ENCODE assay signal across 30 mouse cellular contexts in genomic region chr15:12623521-12623920, GRCm38 (mm10).
DNase-seq lines count a peak whose midpoint lies in the region; ATAC-seq and TF ChIP-seq lines count a peak whose summit lies in the region.
"Had no signal": no experiment of that assay in that cellular context is flagged by ENCODE, and none has a peak within 500 bp of the region (broad histone marks: within the 10 kb centered on the region; RNA-seq: fewer than 3 reads in every experiment).

No protein-coding gene starts in this region.

- WGBS in hindbrain, postnatal 0 days = 91% methylated on average over 4 of the region's 4 CpGs
- 92% methylated on average over 4 of the region's 4 CpGs for WGBS in hindbrain, embryonic 12.5 days
- WGBS in liver, postnatal 0 days (ENCODE audit: insufficient replicate concordance) = 81% methylated on average over 4 of the region's 4 CpGs
- 90% methylated on average over 4 of the region's 4 CpGs for WGBS in liver, embryonic 11.5 days

- no peak for ATAC-seq in hindbrain, postnatal 0 days
- ATAC-seq in hindbrain, embryonic 12.5 days (ENCODE audit: low FRiP score) = no peak
- ATAC-seq in liver, postnatal 0 days = no peak
- no peak for ATAC-seq in liver, embryonic 11.5 days (replicated peaks; ENCODE audit: low FRiP score)
- ATAC-seq: activated CD4-positive, CD25-positive, alpha-beta regulatory T cell, adult 4 months; forebrain, embryonic 13.5 days; inflammation-experienced regulatory T-cells, adult 6 months had no signal

- H3K27me3 ChIP-seq in hindbrain, postnatal 0 days (ENCODE audit: insufficient read depth, low read length) = no peaks in the 10 kb centered on the region
- H3K27me3 ChIP-seq in hindbrain, embryonic 12.5 days = no peaks in the 10 kb centered on the region
- no peaks in the 10 kb centered on the region for H3K27me3 ChIP-seq in liver, postnatal 0 days (ENCODE audit: insufficient read depth, low read length)
- no peaks in the 10 kb centered on the region for H3K27me3 ChIP-seq in liver, embryonic 11.5 days (replicated peaks; ENCODE audit: control insufficient read depth, insufficient read depth, low read length)
- H3K27me3 ChIP-seq: CH12.LX; embryonic facial prominence, embryonic 15.5 days; forebrain, embryonic 13.5 days; heart, embryonic 15.5 days; hindbrain, embryonic 13.5 days; limb, embryonic 15.5 days; lung, embryonic 15.5 days; neural tube, embryonic 13.5 days had no signal

- H3K4me3 ChIP-seq in hindbrain, postnatal 0 days (ENCODE audit: low read length) = no peak overlapping the region
- H3K4me3 ChIP-seq in hindbrain, embryonic 12.5 days = no peak overlapping the region
- no peak overlapping the region for H3K4me3 ChIP-seq in liver, postnatal 0 days (ENCODE audit: low read depth, low read length)
- no peak overlapping the region for H3K4me3 ChIP-seq in liver, embryonic 11.5 days (ENCODE audit: low read depth, low read length)
- H3K4me3 ChIP-seq: embryonic facial prominence, embryonic 10.5 days; embryonic facial prominence, embryonic 15.5 days; forebrain, embryonic 13.5 days; heart, embryonic 15.5 days; hindbrain, embryonic 13.5 days; limb, embryonic 10.5 days; limb, embryonic 15.5 days; lung, embryonic 15.5 days; neural tube, embryonic 13.5 days had no signal

- H3K36me3 ChIP-seq in hindbrain, postnatal 0 days (ENCODE audit: insufficient read depth, low read length) = no peaks in the 10 kb centered on the region
- H3K36me3 ChIP-seq in hindbrain, embryonic 12.5 days = no peaks in the 10 kb centered on the region
- no peaks in the 10 kb centered on the region for H3K36me3 ChIP-seq in liver, postnatal 0 days (replicated peaks; ENCODE audit: insufficient read depth, low read length)
- H3K36me3 ChIP-seq in liver, embryonic 11.5 days (ENCODE audit: control insufficient read depth, insufficient read depth, low read length) = no peaks in the 10 kb centered on the region
- H3K36me3 ChIP-seq: embryonic facial prominence, embryonic 10.5 days; embryonic facial prominence, embryonic 15.5 days; heart, embryonic 15.5 days; hindbrain, embryonic 13.5 days; limb, embryonic 10.5 days; limb, embryonic 15.5 days; lung, embryonic 15.5 days; neural tube, embryonic 13.5 days had no signal

- H3K27ac ChIP-seq in hindbrain, postnatal 0 days = no peak overlapping the region
- H3K27ac ChIP-seq in hindbrain, embryonic 12.5 days = no peak overlapping the region
- no peak overlapping the region for H3K27ac ChIP-seq in liver, postnatal 0 days (ENCODE audit: low read depth)
- H3K27ac ChIP-seq in liver, embryonic 11.5 days (ENCODE audit: low read depth, low read length) = no peak overlapping the region
- H3K27ac ChIP-seq: embryonic facial prominence, embryonic 10.5 days; embryonic facial prominence, embryonic 15.5 days; forebrain, embryonic 13.5 days; heart, embryonic 15.5 days; limb, embryonic 10.5 days; limb, embryonic 15.5 days; liver, embryonic 14.5 days; lung, embryonic 15.5 days; neural tube, embryonic 13.5 days had no signal

- H3K4me1 ChIP-seq in hindbrain, postnatal 0 days (ENCODE audit: insufficient read depth, low read length) = no peaks in the 10 kb centered on the region
- H3K4me1 ChIP-seq in hindbrain, embryonic 12.5 days = peaks cover 16% of the 10 kb centered on the region
- no peaks in the 10 kb centered on the region for H3K4me1 ChIP-seq in liver, postnatal 0 days (ENCODE audit: insufficient read depth)
- H3K4me1 ChIP-seq in liver, embryonic 11.5 days (replicated peaks; ENCODE audit: control insufficient read depth, insufficient read depth, low read length) = 0 out of 2 replicates have a peak, but pooled peaks cover 4% of the 10 kb centered on the region
- H3K4me1 ChIP-seq: forebrain, embryonic 13.5 days; heart, embryonic 15.5 days had no signal

- TF ChIP-seq EP300 in liver, postnatal 0 days (IDR thresholded peaks at IDR 0.05; ENCODE audit: low read depth) = no peak

- DNase-seq in hindbrain, postnatal 0 days (ENCODE audit: low spot score) = no peak
- no peak for DNase-seq in liver, postnatal 0 days
- no peak for DNase-seq in liver, embryonic 11.5 days (ENCODE audit: low spot score)
- DNase-seq in ES-CJ7 (ENCODE audit: low read depth, low spot score) = peak; percentile 51
- peak; percentile 45 for DNase-seq in ZHBTc4 (ENCODE audit: low read depth, low spot score)
- DNase-seq in kidney, postnatal 4 days = no peak
- DNase-seq: adrenal gland, adult 8-10 months; cerebellum, adult 2 months; cerebellum, postnatal 14 days; gastrocnemius, postnatal 14 days; kidney, postnatal 36 days; lung, postnatal 36 days; right cerebral cortex, postnatal 4 days; thymus, adult 2 months; thymus, postnatal 36 days had no signal

- peak; percentile 21; the same call in 1 of the 2 replicates for TF ChIP-seq CTCF in hindbrain, postnatal 0 days (IDR thresholded peaks at IDR 0.05; ENCODE audit: low read depth)
- peak; percentile 19; the same call in 1 of the 2 replicates for TF ChIP-seq CTCF in liver, postnatal 0 days (IDR thresholded peaks at IDR 0.05; ENCODE audit: low read depth)

- H3K9me3 ChIP-seq in hindbrain, postnatal 0 days (ENCODE audit: low read length) = no peaks in the 10 kb centered on the region
- H3K9me3 ChIP-seq in hindbrain, embryonic 12.5 days (replicated peaks) = no peaks in the 10 kb centered on the region
- no peaks in the 10 kb centered on the region for H3K9me3 ChIP-seq in liver, postnatal 0 days (ENCODE audit: low read length)
- H3K9me3 ChIP-seq in liver, embryonic 11.5 days (ENCODE audit: control insufficient read depth, low read length) = no peaks in the 10 kb centered on the region
- H3K9me3 ChIP-seq: embryonic facial prominence, embryonic 15.5 days; forebrain, embryonic 13.5 days; heart, embryonic 15.5 days; hindbrain, embryonic 13.5 days; limb, embryonic 10.5 days; limb, embryonic 15.5 days; lung, embryonic 15.5 days; neural tube, embryonic 13.5 days had no signal

- no peak overlapping the region for H3K4me2 ChIP-seq in hindbrain, postnatal 0 days (ENCODE audit: low read depth, low read length)
- no peak overlapping the region for H3K4me2 ChIP-seq in hindbrain, embryonic 12.5 days (replicated peaks)
- H3K4me2 ChIP-seq in liver, postnatal 0 days (ENCODE audit: low read depth, low read length) = no peak overlapping the region
- no peak overlapping the region for H3K4me2 ChIP-seq in liver, embryonic 11.5 days
- H3K4me2 ChIP-seq: embryonic facial prominence, embryonic 15.5 days; forebrain, embryonic 13.5 days; heart, embryonic 15.5 days; hindbrain, embryonic 13.5 days; limb, embryonic 15.5 days; lung, embryonic 15.5 days; midbrain, embryonic 11.5 days; neural tube, embryonic 13.5 days had no signal

- no peak overlapping the region for H3K9ac ChIP-seq in hindbrain, postnatal 0 days (replicated peaks; ENCODE audit: low read length)
- H3K9ac ChIP-seq in hindbrain, embryonic 12.5 days = no peak overlapping the region
- H3K9ac ChIP-seq in liver, postnatal 0 days (replicated peaks) = no peak overlapping the region
- H3K9ac ChIP-seq in liver, embryonic 11.5 days (ENCODE audit: low read depth, low read length) = no peak overlapping the region
- H3K9ac ChIP-seq: embryonic facial prominence, embryonic 15.5 days; forebrain, embryonic 13.5 days; heart, embryonic 15.5 days; hindbrain, embryonic 13.5 days; limb, embryonic 15.5 days; liver, embryonic 14.5 days; lung, embryonic 15.5 days; neural tube, embryonic 13.5 days had no signal

Comparison
In these comparisons a context has a peak if more than half of its experiments do, and no peak if none do; other contexts are left out.
1. DNase-seq: peak in ES-CJ7 (single experiment) and ZHBTc4 (single experiment); none in hindbrain, postnatal 0 days (single experiment), liver, postnatal 0 days (single experiment), liver, embryonic 11.5 days (single experiment) and kidney, postnatal 4 days (0 of 2).